Mouse (Mus musculus) ovary, postnatal 36 days (tissue): ENCODE results near the gene Psme3.
A peak's percentile ranks its signal among the peaks of the same experiment; 100 is the strongest.

Experiments
- DNase-seq: peaks from one replicate; pipeline ENCODE4 v3.0.0; 2022; ENCODE audit warnings: low spot score, mixed read lengths

Gene Psme3

DNA sequence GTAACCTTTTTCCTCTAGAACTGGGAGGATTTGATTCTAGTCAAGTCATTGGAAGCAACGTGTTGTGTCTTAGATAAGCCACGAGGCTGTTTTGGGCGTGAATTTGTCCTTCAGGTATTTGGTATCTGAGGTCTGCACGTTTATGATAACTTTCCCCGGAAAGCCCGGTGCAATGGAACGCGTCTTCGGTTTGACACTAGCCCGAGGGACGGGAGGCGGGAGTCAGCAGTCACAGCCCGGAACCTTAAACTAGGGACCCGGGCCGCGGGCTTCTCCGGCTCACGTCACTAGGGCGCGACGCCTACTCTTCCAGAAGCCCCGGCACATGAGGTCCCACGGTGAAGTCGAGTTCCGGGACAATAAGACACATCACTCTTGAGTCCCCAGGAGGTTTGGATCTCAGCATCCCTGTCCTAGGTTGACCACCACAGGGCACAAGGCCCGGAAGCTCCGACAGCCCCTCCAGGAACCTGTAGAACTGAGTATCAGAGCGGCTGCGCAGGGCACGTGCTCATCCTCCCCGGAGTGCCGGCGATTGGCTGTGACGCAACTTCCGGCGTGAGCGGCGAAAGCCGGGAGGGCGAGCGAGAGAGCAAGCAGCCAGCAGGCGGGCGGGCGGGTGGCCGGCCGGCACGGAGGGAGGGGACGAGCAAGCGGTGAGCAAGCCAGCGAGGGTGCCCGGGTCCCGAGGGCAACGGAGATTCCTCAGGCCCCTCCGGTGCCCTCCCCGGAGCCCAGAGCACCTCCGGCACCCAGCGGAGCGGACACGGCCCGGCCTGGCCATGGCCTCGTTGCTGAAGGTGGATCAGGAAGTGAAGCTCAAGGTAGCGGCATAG, at the start of gene Psme3:
TSS of gene Psme3 (plus strand) at position 549 of the 836 bp plus-strand sequence.
- peak; percentile 90 for DNase-seq

DNA sequence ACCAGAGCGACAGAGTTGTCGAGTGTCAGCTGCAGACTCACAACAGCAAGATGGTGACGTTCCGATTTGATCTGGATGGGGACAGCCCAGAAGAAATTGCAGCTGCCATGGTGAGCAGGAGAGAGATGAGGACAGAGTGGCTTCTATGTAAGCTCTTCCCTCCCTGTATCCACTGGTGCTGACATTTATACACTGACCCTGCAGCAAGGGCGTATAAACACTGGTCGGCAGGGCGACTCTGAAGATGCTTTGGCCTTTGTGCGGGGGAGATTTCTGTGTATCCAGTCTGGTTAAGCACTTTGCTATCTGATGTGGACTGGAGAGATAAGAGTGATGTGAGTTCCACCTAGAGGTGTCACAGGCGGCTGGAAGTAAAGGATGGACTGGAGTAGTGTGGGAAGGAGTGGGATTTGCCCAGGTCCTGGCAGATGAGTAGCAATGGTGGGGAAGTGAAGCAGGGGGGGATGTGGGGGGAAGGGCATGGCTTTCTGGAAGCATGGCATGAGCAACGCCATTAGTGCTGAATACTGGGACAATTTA, 46.4 kb upstream of the Psme3 start:
- DNase-seq = no peak

DNA sequence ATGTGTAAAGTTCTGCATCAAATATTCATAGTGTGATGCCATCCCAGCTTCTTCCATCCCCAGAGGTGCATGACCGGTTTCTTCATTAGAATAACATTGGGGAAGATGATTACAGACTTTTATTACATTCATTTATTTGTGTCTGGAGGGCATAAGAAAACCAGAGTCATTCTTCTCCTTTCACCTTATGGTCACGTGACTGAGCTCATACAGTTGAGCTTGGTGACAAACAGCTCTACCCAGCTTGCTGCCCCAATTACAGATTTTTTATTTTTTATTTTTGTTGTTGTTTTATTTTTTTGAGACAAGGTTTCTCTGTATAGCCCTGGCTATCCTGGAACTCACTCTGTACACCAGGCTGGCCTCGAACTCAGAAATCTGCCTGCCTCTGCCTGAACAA, 43.6 kb upstream of the Psme3 start:
- DNase-seq = no peak

DNA sequence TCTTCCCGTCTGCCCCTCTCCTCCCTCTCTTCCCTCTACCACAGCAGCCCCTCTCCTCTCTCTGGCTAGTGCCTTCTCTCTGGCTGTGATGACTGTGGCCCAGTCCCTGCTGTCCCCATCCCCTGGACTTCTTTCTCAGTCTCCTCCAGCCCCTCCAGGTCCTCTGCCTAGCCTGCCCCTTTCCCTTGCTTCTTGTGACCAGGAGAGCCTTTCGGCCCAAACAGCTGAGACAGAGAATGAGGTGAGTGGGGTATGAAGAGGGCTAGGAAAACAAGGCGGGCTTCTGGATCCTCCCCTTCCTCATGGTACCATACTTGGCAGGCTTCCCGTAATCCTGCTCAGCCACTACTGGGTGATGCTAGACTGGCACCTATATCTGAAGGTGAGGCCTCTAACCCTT, 40.7 kb upstream of the Psme3 start:
- no peak for DNase-seq

DNA sequence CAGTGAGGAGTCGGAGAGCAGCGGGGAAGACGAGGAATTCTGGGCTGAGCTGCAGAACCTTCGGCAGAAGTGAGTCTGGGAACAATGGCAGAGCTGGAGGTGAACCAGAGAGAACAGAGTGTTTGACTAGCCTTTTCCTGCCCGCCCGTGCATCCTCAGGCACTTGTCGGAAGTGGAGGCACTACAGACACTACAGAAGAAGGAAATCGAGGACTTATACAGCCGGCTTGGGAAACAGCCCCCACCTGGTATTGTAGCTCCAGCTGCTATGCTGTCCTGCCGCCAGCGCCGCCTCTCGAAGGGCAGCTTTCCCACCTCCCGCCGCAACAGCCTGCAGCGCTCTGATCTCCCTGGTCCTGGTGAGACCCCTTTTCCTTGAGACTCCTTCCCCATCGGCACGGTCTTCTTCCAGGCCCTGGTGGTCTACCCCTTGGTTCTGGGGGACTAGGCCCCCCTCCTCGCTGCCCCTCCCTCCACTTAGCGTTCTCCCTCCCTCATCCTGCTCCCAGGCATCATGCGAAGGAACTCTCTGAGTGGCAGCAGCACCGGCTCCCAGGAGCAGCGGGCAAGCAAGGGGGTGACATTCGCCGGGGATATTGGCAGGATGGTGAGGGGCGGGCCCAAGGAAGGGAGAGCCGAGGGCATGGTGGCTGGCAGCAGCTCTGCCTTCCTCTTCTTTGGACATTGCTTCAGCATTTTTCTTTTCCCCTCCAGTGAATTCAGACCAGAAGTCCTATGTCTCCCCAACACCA, 39.5 kb upstream of the Psme3 start:
- DNase-seq = no peak

DNA sequence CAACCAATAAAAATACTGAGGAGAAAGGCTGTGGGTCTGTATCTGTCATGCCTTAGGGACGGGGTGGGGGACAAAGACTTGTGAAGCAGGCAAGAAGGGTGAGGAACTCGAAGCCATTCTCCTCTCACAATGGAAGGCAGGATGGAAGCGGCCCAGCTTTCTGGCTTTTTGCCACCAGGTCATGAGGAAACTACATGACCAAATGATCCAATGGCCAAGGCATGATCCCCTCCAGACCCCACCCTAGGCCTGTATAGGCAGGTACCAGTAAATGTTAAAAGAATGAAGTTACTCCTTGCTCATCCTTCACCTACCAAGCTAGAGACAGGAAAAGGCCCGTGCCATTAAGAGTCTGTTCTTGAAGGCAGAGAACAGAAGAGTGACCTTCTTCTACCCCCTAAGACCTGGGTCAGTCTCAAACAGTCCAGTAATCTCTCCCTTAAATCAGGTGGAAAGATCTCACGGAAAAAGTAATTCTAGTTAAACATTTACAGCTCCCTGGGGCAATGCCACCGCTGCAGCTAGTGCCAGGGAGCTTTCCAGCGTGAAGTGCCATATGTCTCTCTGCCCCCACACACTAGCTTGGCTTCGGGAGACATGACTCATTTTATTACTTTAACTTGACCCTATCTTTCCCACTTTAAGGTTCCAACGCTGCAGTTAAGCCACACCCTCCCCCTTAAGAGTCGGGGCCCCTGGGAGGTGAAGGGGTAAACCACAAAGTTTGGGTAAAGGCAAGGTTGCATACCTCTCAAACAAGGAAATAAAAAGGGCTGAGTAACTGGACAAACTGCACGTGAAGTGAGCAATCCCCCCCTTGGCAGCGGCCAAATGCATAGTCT, 38.4 kb upstream of the Psme3 start:
- DNase-seq = no peak

DNA sequence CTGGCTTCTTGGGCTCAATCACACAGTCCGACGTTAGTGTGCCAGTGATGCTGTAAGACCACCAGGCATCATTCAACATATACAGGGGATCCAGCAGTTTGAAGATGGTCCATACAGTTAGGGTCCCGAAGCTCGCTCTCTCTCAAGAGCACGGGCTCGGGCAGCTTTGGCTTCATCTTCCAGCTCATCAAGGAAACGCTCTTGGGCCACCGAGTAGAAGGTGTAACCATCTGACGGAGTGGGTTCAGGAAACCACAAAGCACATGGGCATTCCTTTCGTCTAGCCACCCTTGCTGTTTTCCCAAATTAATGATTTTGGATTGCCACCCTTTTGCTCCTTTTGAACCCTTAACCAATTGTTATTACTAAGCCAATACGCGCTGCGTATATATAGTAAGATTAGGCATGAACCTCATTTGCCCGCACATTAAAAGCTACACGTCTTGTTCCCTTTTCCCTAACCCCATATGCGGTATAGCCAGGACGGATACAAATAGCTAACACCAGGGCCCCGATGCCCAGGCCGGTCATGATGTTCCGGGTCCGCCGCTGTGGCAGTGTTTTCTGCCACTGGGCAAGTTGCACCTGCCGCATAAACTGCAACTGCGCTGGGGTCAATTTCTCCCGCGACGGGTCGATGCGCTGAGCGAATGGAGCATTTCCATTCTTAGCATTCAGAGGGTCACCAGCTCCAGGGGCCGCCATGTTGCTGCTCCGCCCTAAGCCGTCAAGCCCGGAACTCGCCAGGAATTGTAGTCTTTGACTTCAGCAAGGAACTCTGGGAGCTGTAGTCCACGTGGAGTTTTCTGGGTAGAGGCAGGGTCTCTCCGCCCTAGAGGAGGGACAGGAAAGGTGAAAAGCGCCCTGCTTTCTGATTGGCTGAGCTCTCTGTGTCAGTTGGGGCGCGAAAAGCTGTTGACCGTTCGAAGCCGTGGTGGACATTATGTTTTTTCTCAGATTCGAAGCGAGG, 37.5 kb upstream of the Psme3 start, which contains the start of the genes Cntd1 and Coa3:
TSS of gene Cntd1 (plus strand) at position 790 of the 970 bp plus-strand sequence.
TSS of gene Coa3 (minus strand) at position 892 of the 970 bp plus-strand sequence.
- peak; percentile 78 for DNase-seq

DNA sequence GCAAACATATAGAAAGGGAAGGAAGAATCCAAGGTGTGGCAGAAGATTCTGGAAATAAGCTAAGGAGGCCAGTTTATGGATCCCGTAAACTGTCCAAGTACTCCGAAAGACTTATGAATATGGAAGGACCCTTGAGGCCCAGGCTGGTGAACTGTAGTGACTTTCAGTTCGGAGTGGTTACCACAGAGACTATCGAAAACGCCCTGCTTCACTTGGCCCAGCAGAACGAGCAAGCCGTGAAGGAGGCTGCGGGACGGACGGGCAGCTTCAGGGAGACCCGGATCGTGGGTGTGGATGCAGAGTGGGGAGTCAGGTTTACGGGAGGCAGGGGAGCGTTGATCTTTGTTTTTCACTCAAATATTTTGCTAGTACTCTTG, 36.8 kb upstream of the Psme3 start:
- no peak for DNase-seq

DNA sequence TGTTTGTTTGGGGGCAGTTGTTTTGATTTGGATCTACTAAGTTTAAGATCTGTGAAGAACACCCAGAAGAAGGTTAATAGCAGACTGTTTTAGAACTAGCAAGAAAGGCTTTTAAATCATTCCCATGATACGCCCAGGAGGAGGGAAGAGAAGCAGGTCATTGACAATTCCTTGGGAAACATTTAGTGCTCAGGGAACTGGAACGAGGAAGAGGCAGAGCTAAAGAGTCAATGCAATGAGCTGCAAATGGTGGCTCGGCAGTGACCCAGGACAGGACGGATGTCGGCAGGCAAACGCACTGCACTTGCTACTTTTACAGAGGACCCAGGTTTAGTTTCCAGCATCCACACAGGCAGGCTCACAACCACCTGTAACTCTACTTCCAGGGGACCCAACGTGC, 35.2 kb upstream of the Psme3 start:
- no peak for DNase-seq

DNA sequence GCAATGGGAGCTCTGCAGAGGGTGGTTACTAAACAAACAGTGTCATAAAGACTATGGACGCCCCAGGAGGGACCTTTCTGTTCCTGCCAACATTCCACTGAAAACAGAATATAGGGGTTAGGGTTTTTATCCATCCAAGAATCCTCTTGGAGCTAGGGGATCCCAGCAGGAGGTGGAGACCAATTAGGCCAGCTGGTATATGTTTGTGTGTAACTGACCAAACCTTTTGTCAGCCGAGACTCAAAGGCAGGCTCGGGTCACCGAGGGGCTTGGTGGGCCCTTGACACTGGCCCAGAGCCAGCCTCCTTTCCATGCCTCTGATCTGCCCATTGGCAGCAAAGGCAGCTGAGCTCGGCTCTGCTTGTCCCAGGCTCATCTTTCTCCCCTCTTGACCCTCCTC, 33.1 kb upstream of the Psme3 start:
- no peak for DNase-seq

DNA sequence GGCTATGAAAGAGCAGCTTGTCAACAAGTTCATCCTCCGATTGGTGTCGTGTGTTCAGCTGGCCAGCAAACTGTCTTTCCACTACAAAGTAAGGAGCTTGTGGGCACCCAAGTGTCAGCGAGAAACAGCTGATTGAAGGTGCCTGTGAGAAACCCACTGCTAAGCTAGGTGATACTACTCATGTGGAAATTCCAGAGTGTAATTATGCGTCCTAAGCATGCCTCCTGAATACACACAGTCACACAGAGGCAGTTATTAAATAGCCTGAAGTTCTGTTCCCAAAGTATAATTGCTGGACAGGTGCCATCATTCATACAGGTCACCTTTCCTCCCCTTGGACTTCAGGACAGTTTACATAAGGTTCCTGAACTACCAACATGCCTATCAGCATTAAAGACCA, 32.2 kb upstream of the Psme3 start:
- no peak for DNase-seq

DNA sequence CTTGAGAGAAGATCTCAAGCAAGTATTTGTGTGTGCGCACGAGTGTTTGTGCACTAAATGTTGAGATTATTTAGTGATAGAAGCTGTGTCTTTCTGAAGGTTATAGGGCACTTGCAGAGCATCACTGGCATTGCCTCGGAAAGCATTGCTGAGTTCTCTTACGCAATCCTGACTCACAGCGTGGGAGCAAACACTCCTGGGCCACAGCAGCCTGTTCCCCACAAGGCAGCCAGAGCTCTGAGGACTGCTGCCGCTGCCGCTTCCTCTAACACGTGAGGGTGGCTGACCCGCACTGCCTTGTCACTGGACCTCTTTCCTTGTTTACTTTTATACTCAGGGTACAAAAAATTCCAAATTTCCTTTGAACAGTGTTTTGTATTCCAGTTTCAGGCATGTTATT, 28.7 kb upstream of the Psme3 start:
- peak; percentile 40 for DNase-seq

DNA sequence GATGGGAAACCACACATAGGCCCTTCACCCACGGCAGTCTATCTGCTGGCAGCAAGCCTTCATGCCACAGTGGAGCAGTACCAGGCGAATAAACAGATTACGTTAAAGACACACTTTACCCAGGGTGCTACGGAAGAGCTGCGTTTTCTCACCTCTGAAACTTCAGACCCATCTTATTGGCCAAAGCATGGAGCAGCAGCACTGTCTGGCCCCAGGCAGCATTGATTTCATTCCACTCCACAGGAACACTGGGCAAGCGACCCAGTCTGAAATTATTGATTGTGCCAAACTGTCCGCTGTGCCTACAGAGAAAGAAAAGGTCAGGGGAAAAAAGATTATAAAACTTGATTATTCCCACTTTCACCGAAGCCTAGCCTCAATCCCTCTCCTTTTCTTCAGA, 24.8 kb upstream of the Psme3 start:
- DNase-seq = no peak

DNA sequence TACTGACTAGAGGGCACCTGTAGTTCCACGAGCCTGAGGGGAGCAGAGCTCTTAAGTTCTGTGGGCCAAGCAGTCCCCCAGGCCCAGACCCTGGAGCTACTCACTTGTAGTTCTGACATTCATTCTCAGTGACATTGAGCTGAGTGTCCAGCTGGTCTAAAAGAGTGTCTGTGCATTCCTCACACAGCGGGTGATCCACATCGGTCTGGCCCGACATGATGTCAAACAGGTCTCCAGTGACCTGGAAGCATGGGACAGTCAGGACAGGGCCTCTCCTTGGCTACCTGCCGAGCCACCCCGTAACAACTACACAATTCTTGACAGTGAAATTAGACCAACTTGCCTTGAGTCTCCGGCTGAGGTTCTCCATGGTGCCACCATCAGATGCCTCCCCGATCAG, 20.8 kb upstream of the Psme3 start:
- no peak for DNase-seq

DNA sequence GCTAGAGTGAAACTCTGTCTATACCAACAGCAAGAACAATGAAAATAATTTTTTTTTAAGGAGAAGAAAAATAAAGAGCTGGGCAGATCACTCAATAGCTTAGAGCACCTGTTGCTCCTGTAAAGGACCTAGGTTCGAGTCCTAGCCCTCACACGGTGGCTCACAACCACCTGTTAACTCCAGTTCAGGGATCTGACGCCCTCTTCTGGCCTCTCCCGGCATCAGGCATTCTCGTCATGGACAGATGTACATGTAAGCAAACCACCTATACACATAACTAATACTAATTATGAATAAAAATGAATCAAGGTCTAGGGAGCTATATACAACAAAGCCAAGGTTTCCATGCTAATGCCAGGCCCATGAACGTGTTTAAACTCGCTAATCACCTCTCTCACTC, 15.1 kb upstream of the Psme3 start:
- DNase-seq = no peak

DNA sequence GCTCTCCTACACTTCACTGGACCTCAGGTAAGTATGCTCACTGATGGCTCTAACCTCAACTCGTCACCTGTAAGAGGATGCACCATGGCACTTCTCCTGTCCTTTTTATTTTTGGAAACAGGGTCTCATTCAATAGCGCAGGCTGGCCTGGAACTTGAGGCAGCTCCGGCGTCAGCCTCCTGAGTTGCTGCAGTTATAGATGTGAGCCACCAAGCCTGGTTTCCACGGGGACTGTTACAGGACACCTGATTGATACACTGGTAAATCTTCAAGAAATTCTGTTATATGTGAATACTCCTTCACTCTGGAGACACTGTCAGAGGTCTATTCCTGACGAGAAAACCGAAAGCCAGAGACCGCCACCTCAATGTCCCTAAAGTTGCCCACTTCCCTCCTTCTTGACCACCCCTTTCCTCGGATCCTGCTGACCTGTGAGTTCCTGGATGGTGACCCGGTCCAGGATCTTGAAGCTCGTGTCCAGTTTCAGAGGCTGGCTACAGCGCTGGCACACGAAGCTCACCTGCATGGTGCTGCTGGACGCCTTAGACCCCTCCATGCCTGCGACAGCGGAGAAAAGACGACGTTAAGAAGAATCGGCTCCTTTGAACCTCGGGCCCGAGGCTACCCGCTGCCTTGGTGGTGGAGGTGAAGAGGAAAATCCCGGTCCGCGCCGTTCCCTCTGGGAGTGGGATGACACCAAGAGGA, 14.6 kb upstream of the Psme3 start:
- no peak for DNase-seq

DNA sequence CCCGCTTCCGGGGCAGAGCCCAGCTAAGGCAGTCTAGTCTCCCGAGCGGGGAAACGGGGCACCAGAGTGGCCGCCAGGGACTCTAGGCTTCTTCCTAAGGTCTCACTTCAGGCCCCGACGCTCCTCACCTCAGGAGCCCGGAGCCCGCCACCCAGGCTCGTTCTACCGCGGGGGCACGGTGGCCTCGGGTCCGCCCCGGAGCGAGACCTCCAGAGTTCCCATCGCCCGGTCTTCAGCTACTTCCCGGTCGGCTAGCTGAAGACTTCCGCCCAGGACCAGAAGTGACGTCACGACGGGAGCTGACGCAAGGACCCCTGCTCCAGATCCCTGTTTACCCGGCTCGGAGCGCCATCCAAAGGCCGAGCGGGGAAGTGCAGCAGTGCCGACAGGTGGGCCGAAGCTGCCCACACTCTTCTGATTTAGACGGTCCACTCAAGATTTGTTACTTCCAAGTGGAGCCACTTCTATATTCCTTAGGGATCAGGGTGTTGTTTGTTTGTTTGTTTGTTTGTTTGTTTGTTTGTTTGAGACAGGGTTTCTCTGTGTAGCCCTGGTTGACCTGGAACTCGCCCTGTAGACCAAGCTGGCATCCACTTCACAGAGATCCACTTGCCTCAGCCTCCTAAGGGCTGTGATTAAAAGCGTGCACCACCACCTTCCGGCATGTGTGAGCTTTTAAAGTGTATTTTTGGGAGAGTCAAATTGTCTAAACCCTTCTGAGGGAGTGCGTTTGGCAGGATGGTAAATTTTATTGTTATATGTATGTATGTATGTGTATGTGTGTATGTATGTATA, 13.8 kb upstream of the Psme3 start, which contains the start of gene Becn1:
TSS of gene Becn1 (minus strand) at position 283 of the 795 bp plus-strand sequence.
- DNase-seq = peak; percentile 94

DNA sequence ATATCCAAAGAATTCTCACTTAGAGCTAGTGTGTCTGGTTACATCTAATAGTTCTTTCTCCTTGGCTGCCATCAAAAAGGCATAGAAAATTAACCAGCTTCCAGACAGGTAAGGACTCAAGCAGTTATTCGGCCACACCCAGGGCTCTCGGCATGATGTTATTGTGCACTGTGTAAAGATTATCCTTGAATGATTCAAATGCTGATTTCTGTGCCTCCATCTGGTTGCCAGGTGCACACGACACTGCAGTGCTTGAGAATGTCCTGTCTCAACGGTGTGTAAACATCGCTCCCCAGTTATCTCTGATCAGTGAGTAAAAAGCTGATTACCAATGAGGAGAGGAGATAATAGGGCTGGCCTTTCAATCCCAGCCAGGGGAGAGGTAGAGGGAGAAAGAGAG, 8.3 kb upstream of the Psme3 start:
- no peak for DNase-seq

DNA sequence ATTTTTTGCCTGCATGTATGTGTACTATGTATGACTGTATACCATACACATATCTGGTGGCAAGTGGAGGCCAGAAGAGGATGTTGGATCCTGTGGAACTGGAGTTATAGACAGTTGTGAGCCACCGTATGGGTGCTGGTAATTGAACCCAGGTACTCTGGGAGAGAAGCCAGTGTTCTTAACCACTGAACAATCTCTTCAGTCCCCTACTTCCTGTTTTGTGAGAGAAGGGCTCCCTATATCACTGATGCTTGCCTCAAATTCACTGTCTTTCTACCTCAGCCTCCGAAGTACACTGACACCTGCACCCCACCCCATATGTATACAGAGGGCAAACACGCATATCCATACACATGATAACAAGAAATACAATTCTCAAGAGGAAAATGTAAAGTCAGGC, 4.9 kb upstream of the Psme3 start:
- no peak for DNase-seq
